Comparison of ENCODE assay signal across 1 mouse cellular context in the genomic region with DNA sequence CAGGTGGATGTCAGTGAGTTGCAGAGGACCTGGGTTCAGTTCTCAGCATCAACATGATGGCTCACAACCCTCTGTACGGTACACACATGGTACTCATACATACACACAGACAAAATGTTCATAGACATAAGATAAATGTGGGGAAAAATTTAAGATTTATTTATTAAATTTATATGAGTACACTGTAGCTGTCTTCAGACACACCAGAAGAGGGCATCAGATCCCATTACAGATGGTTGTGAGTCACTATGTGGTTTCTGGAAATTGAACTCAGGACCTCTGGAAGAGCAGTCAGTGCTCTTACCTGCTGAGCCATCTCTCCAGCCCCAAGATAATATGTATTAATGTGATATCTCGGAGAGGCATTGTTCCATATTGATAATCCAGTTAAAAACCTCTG. TPM values are rescaled to one million over a fixed set of nuclear protein-coding genes. Genes with fewer than 3 reads are reported as not detected.
"Had no signal": no experiment of that assay in that cellular context is flagged by ENCODE, and none has a peak within 500 bp of the region (broad histone marks: within the 10 kb centered on the region; RNA-seq: fewer than 3 reads in every experiment).

No protein-coding gene starts in this region.

RNA-seq across cellular contexts. Expression of a gene that starts 21.1 kb away (rescaled TPM):
- polyA plus RNA-seq: erythroblast, embryonic 14.5 days had no signal
